Mouse (Mus musculus) myocyte (in vitro differentiated cells): ENCODE measurements at regions not wholly inside any gene's neighbourhood (a gene's known extent, or its start where the extent isn't known, plus 50 kb on each side); places are given as distances from the start of the nearest gene placed in this dataset.

ENCODE experiments used
- CEBPB ChIP-seq: IDR thresholded peaks from 2 replicates; pipeline ENCODE4 v1.6.1; 2011; ENCODE audit warnings: mild to moderate bottlenecking, moderate library complexity; ENCODE audit not compliant: poor library complexity, insufficient read depth, severe bottlenecking
- E2F4 ChIP-seq: IDR thresholded peaks from one replicate; pipeline ENCODE4 v1.6.1; 2011; ENCODE audit warnings: mild to moderate bottlenecking, control low read depth, moderate library complexity; ENCODE audit not compliant: insufficient read depth
- MAX ChIP-seq: IDR thresholded peaks from one replicate; pipeline ENCODE4 v1.6.1; 2011; ENCODE audit warnings: low read depth, mild to moderate bottlenecking, control low read depth
- MYOD1 ChIP-seq, 3 experiments: IDR thresholded peaks; one replicate each; pipeline ENCODE4 v1.6.1; 2011; ENCODE audit warnings: control low read depth in 2 of 3, low read depth in 2 of 3, mild to moderate bottlenecking in 2 of 3, moderate library complexity in 1 of 3; ENCODE audit not compliant: insufficient read length in 2 of 3, control insufficient read depth in 1 of 3
- MYOG ChIP-seq, 3 experiments: IDR thresholded peaks; one replicate each; pipeline ENCODE4 v1.6.1; 2011; ENCODE audit warnings: control low read depth in 2 of 3, low read depth in 2 of 3, mild to moderate bottlenecking in 2 of 3; ENCODE audit not compliant: insufficient read length in 2 of 3, control insufficient read depth in 1 of 3, insufficient read depth in 1 of 3
- POLR2A ChIP-seq: IDR thresholded peaks from one replicate; pipeline ENCODE4 v1.6.1; 2011; ENCODE audit warnings: low read depth, mild to moderate bottlenecking, control low read depth, moderate library complexity; ENCODE audit not compliant: insufficient read length
- POLR2AphosphoS2 ChIP-seq: IDR thresholded peaks from one replicate; pipeline ENCODE4 v1.6.1; 2011; ENCODE audit warnings: low read depth, control low read depth; ENCODE audit not compliant: insufficient read length
- REST ChIP-seq: IDR thresholded peaks from one replicate; pipeline ENCODE4 v1.6.1; 2011; ENCODE audit warnings: mild to moderate bottlenecking, control low read depth, moderate library complexity; ENCODE audit not compliant: insufficient read depth, insufficient read length
- SRF ChIP-seq: IDR thresholded peaks from one replicate; pipeline ENCODE4 v1.6.1; 2011; ENCODE audit warnings: low read depth; ENCODE audit not compliant: control insufficient read depth, insufficient read length
- TCF12 ChIP-seq: IDR thresholded peaks from one replicate; pipeline ENCODE4 v1.6.1; 2011; ENCODE audit warnings: mild to moderate bottlenecking, control low read depth; ENCODE audit not compliant: poor library complexity, insufficient read depth, severe bottlenecking
- TCF3 ChIP-seq: IDR thresholded peaks from one replicate; pipeline ENCODE4 v1.6.1; 2011; ENCODE audit warnings: low read depth, control low read depth; ENCODE audit not compliant: insufficient read length
- USF1 ChIP-seq: IDR thresholded peaks from one replicate; pipeline ENCODE4 v1.6.1; 2011; ENCODE audit warnings: low read depth, mild to moderate bottlenecking, control low read depth, moderate library complexity

GRCm38 (mm10) chr8:6577868-6578634 is 1472.9 kb upstream of the Slc10a2 start:
- TF ChIP-seq POLR2A (no peak), MYOG (IDR thresholded peaks at IDR 0.05; ENCODE audit: control insufficient read depth in 1 of 3, insufficient read depth in 1 of 3, insufficient read length in 2 of 3, low read depth in 2 of 3) (no peak), MAX (no peak), TCF3 (no peak), TCF12 (no peak), USF1 (no peak), POLR2AphosphoS2 (no peak), E2F4 (no peak), CEBPB (no peak), REST (no peak), MYOD1 (IDR thresholded peaks at IDR 0.05; ENCODE audit: control insufficient read depth in 1 of 3, insufficient read length in 2 of 3, low read depth in 2 of 3) (no peak), SRF (no peak)
